Mouse (Mus musculus) bone marrow macrophage, adult 2 months (primary cell): ENCODE measurements around the gene Fam217a. TPM values are rescaled to one million over a fixed set of nuclear protein-coding genes. Genes with fewer than 3 reads are reported as not detected.
A peak's percentile ranks its signal among the peaks of the same experiment; 100 is the strongest.
"Not testable (repeated sequence)": the region's sequence is repeated elsewhere in the genome, so short reads cannot be mapped to it uniquely, and the experiment has no call there.

Source experiments
- H3K27ac ChIP-seq: 2 replicates; pipeline ENCODE4 v1.5.1; 2012; ENCODE audit warnings: low read depth, low read length; ENCODE audit not compliant: insufficient read depth
- H3K4me1 ChIP-seq: 2 replicates; pipeline ENCODE4 v1.6.1; 2012; ENCODE audit warnings: low read length; ENCODE audit not compliant: control insufficient read depth, insufficient read depth
- H3K4me3 ChIP-seq: 2 replicates; pipeline ENCODE4 v1.5.1; 2012; ENCODE audit warnings: mild to moderate bottlenecking, low read length, moderate library complexity; ENCODE audit not compliant: insufficient read depth
- CTCF ChIP-seq: IDR thresholded peaks from 2 replicates; pipeline ENCODE4 v1.5.1; 2012; ENCODE audit warnings: low read depth, mild to moderate bottlenecking, low read length, moderate library complexity
- POLR2A ChIP-seq: IDR thresholded peaks from 2 replicates; pipeline ENCODE4 v1.6.1; 2012; ENCODE audit warnings: mild to moderate bottlenecking, low read depth, low read length, borderline replicate concordance
- polyA plus RNA-seq: library from polyadenylated mRNA; stranded (reverse); fragments of >200 nt; gene quantifications from 2 replicates; pipeline ENCODE4 v1.2.4, GENCODE M21; 2012; ENCODE audit not compliant: missing spikeins, insufficient read depth, insufficient read length

The Fam217a gene
- polyA plus RNA-seq, 1 experiment, result not detected

GRCm38 (mm10) chr13:34873801-34874681 lies 50.1 kb downstream of the Fam217a start:
- Histone ChIP-seq H3K4me3 (peak overlapping the region; percentile 86), H3K4me1 (peaks cover 12% of the 10 kb centered on the region), H3K27ac (peak overlapping the region; percentile 93)
- TF ChIP-seq POLR2A (no peak), CTCF (no peak)

GRCm38 (mm10) chr13:34864420-34865169 lies 59.5 kb downstream of the Fam217a start:
- no peak overlapping the region for H3K4me3 ChIP-seq
- no peak overlapping the region for H3K27ac ChIP-seq
- no peak for TF ChIP-seq POLR2A
- no peak for TF ChIP-seq CTCF
- H3K4me1 ChIP-seq, result no peaks in the 10 kb centered on the region

DNA sequence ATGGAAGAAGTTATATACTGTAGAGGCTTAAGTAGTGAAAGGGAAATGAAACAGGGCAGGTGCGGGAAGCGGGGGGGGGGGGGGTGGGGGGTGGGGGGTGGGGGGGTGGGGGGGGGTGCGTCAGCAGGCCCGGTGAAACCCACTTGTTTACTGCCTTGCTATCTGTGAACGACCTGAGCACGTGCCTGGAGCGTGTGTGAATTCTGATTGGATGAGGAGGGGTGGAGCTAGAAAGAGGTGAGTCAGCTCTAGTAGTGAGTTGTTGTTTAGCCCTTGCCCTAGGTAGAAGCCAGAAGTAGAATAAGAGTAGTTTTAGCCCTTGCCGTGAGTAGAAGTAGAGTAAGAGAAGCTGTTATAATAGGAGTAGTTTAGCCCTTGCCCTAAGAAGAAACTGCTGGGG lies 62.9 kb downstream of the Fam217a start:
- not testable (repeated sequence) for H3K27ac ChIP-seq, H3K4me1 ChIP-seq, H3K4me3 ChIP-seq

Other genes starting within 250 kb of the Fam217a start
- not detected in 2 replicates for gene Fam50b, start 189.5 kb downstream of the Fam217a start, polyA plus RNA-seq
- gene Prpf4b, start 49.0 kb downstream of the Fam217a start, polyA plus RNA-seq, result 72.9 and 79.3 TPM in 2 replicates
- not detected in 2 replicates for gene 4933417A18Rik, start 99 bp upstream of the Fam217a start, polyA plus RNA-seq
- gene Eci3, start 39.5 kb upstream of the Fam217a start, polyA plus RNA-seq, result not detected in 2 replicates
- 47.4 and 50.5 TPM in 2 replicates for gene Eci2, start 102.8 kb upstream of the Fam217a start, polyA plus RNA-seq